Mouse (Mus musculus): Measurements from ENCODE around the gene Foxp2. TPM values are rescaled to one million over a fixed set of nuclear protein-coding genes. Genes with fewer than 3 reads are reported as not detected.

The Foxp2 gene
- polyA plus RNA-seq, 1 experiment from 2014 or later: 20.4 TPM

DNA sequence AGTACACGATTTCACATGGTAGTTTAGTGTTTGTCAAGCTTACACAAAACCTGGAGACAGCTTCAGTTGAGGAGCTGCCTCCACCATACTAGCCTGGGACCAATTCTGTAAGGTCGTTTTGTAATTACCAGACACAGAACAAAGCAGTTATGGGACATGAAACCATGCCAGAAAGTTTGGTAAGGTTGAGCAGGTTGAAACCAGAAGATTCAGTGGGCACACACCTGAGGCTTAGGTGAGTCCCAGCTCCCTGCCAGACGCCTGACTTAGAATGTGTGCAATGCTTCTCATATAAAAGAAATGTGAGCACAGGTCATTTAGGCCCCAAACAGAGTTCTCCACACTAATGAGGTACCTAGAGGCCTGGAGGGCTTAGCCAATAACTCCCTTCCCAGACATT, 564.3 kb downstream of the Foxp2 start:
- H3K4me2 ChIP-seq (ENCODE audit: low read depth, low read length): no peak overlapping the region
- H3K27ac ChIP-seq (ENCODE audit: low read depth, low read length): no peak overlapping the region
- ATAC-seq (ENCODE audit: low read depth): no peak
- no peaks in the 10 kb centered on the region for H3K9me3 ChIP-seq (ENCODE audit: control insufficient read depth, low read length)
- WGBS: 84% methylated on average over 3 of the region's 3 CpGs
- H3K9ac ChIP-seq (replicated peaks; ENCODE audit: low read depth, low read length): no peak overlapping the region
- no peak overlapping the region for H3K4me3 ChIP-seq (ENCODE audit: low read depth, low read length)
- H3K36me3 ChIP-seq (ENCODE audit: control insufficient read depth, insufficient read depth, low read length): no peaks in the 10 kb centered on the region
- no peaks in the 10 kb centered on the region for H3K4me1 ChIP-seq (ENCODE audit: control insufficient read depth, insufficient read depth, low read length)
- no peaks in the 10 kb centered on the region for H3K27me3 ChIP-seq (ENCODE audit: control insufficient read depth, insufficient read depth, low read length)

DNA sequence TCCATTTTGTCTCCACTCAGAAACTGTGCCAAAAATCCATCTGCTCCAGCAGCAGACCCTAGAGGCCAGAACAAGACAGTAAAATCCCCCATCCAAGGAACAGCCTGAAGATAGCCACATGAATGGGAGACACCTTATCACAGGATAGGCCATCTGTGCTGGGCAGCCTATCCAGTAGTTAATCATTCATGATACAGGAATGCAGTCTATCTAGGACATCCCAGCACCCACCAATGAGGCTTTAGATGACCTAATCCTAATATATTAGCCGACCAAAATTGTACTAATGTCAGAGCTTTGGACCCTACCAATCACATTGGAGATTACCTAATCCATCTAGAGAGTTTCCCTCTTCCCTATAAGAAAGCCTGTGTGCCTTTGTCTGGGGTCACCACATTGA, 565.5 kb downstream of the Foxp2 start:
- H3K4me1 ChIP-seq (ENCODE audit: control insufficient read depth, insufficient read depth, low read length): no peaks in the 10 kb centered on the region
- ATAC-seq (ENCODE audit: low read depth): no peak
- H3K9ac ChIP-seq (replicated peaks; ENCODE audit: low read depth, low read length): no peak overlapping the region
- H3K36me3 ChIP-seq (ENCODE audit: control insufficient read depth, insufficient read depth, low read length): no peaks in the 10 kb centered on the region
- no peak overlapping the region for H3K4me2 ChIP-seq (ENCODE audit: low read depth, low read length)
- WGBS: 79% methylated on average over 1 of the region's 1 CpGs
- H3K9me3 ChIP-seq (ENCODE audit: control insufficient read depth, low read length): no peaks in the 10 kb centered on the region
- no peak overlapping the region for H3K4me3 ChIP-seq (ENCODE audit: low read depth, low read length)
- H3K27ac ChIP-seq (ENCODE audit: low read depth, low read length): no peak overlapping the region
- H3K27me3 ChIP-seq (ENCODE audit: control insufficient read depth, insufficient read depth, low read length): no peaks in the 10 kb centered on the region

DNA sequence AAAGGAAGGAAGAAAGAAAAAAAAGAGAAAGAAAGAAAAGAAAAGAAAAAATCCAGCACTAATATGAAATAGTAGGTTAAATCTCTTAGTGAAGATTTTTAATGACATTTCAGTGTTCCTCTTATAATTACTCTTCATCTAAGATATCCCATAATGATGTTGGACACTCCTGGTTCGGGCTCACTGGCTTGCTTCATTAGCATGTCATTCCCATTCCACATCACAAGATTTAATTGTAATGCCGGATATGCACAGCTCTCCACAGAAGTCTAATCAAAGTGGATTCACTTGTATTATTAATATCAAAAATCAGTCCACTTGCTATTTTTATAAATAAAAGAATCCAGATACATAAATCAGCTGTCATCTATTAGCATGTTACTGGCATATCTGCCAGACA, 585.8 kb downstream of the Foxp2 start:
- WGBS: 62% methylated on average over 2 of the region's 2 CpGs

More for the DNA sequence above, 585.8 kb downstream of the Foxp2 start:
- no peak overlapping the region for H3K27ac ChIP-seq (ENCODE audit: low read depth, low read length)
- H3K4me3 ChIP-seq (ENCODE audit: low read depth, low read length): no peak overlapping the region
- no peak overlapping the region for H3K9ac ChIP-seq (replicated peaks; ENCODE audit: low read depth, low read length)
- no peaks in the 10 kb centered on the region for H3K9me3 ChIP-seq (ENCODE audit: control insufficient read depth, low read length)
- no peaks in the 10 kb centered on the region for H3K4me1 ChIP-seq (ENCODE audit: control insufficient read depth, insufficient read depth, low read length)
- no peaks in the 10 kb centered on the region for H3K27me3 ChIP-seq (ENCODE audit: control insufficient read depth, insufficient read depth, low read length)
- no peaks in the 10 kb centered on the region for H3K36me3 ChIP-seq (ENCODE audit: control insufficient read depth, insufficient read depth, low read length)
- ATAC-seq (ENCODE audit: low read depth): no peak
- H3K4me2 ChIP-seq (ENCODE audit: low read depth, low read length): no peak overlapping the region

Small RNA genes within 50 kb of the gene (microRNA-seq; reads per million reads assigned to microRNA genes)
- gene Gm25470: not detected

Other genes starting within 250 kb of the Foxp2 start
- gene Ppp1r3a, start 146.1 kb upstream of the Foxp2 start, polyA plus RNA-seq (2014; fragmentation: Nextera tagmentation; extraction: Ambion mirVana): not detected in 2 replicates

Data from neural tube, embryonic 14.5 days (tissue).